8 mouse cellular contexts compared by ENCODE assay signal in genomic region chr5:124425412-124426259, GRCm38 (mm10). TPM values are rescaled to one million over a fixed set of nuclear protein-coding genes. Genes with fewer than 3 reads are reported as not detected.
DNase-seq lines count a peak whose midpoint lies in the region; ATAC-seq lines count a peak whose summit lies in the region.

Sbno1 (minus strand) TSS chr5:124426001.

- peak within 1 kb of the TSS; percentile 82 for H3K4me2 ChIP-seq in hindbrain, embryonic 13.5 days

- peaks cover 21% of the 10 kb centered on the region for H3K4me1 ChIP-seq in hindbrain, embryonic 13.5 days (replicated peaks)

- H3K9me3 ChIP-seq in hindbrain, embryonic 13.5 days, result no peaks in the 10 kb centered on the region

- H3K27me3 ChIP-seq in hindbrain, embryonic 13.5 days, result no peaks in the 10 kb centered on the region

- peak within 1 kb of the TSS; percentile 95 for H3K9ac ChIP-seq in hindbrain, embryonic 13.5 days

- no peaks in the 10 kb centered on the region for H3K36me3 ChIP-seq in hindbrain, embryonic 13.5 days

- H3K4me3 ChIP-seq in hindbrain, embryonic 13.5 days, result peak within 1 kb of the TSS; percentile 99

- WGBS in hindbrain, embryonic 13.5 days, result 2% methylated on average over 48 of the region's 81 CpGs

- peak; percentile 93 for ATAC-seq in hindbrain, embryonic 13.5 days (ENCODE audit: low FRiP score)

- peak; percentile 97 for DNase-seq in NIH3T3 (ENCODE audit: low read depth)
- DNase-seq in cerebellum, postnatal 10 days, result peak; percentile 97
- peak; percentile 83 to 88 for DNase-seq in frontal cortex, postnatal 14 days (ENCODE audit: low spot score in 2 of 2)
- peak; percentile 89 to 90 for DNase-seq in layer of hippocampus, postnatal 36 days
- peak; percentile 97 for DNase-seq in lung, postnatal 36 days
- peak; percentile 99 for DNase-seq in retina, postnatal 1 day
- peak; percentile 86 to 88 for DNase-seq in urinary bladder, adult 18-20 months (ENCODE audit: low spot score in 2 of 2)

- H3K27ac ChIP-seq in hindbrain, embryonic 13.5 days, result peak within 1 kb of the TSS; percentile 95

RNA-seq across cellular contexts. Expression of gene Sbno1, which starts in this region (rescaled TPM):
- 108 and 115 TPM in 2 replicates for polyA plus RNA-seq in hindbrain, embryonic 13.5 days (2015; fragmentation: Nextera tagmentation; extraction: Ambion mirVana)
- 100 to 1,000 TPM; 148 to 157 TPM for total RNA-seq in layer of hippocampus, postnatal 36 days (2021)

Comparison
In these comparisons a context has a peak if more than half of its experiments do, and no peak if none do; other contexts are left out.
1. Peak in every context shown above with its lines: DNase-seq, ATAC-seq, H3K4me3 ChIP-seq and H3K27ac ChIP-seq.